Comparison of ENCODE assay signal across 14 mouse cellular contexts in the genomic region with DNA sequence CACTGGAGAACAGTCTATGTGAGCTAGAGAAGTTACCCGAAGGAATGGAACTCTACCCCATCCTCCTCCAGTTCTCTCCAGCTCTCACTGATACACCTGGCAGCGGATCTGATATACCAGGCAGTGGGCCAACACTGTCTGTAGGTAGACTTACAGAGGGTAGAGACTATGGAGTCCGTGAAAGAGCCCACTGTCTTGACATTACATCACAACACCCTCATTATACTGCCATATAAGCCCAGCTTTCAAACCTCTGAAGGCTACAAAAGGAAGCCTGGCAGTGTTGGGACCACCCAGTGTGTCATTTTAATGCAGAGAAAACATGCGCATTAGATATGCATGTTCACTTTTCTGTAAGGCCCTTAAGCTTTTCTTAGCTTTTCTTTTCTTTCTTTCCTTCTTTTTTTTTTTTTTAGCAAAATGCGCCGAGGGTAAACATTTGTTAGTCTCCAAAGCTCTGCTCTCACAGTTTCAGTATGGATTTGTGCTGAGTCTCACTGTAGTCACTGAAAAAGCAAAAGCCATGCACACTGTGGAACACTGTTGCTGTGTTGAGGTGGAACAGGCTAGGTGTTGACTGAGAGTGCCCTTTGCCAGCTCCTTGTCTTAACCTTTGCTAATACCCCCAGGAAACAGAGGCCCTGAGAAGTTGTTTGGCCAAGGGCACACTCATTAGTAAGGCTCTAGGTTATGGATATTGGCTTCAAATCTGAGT.
DNase-seq lines count a peak whose midpoint lies in the region; ATAC-seq and TF ChIP-seq lines count a peak whose summit lies in the region.
"Had no signal": no experiment of that assay in that cellular context is flagged by ENCODE, and none has a peak within 500 bp of the region (broad histone marks: within the 10 kb centered on the region; RNA-seq: fewer than 3 reads in every experiment).

No protein-coding gene starts in this region.

- no peak overlapping the region for H3K4me3 ChIP-seq in hindbrain, embryonic 11.5 days (ENCODE audit: low read depth, low read length)
- H3K4me3 ChIP-seq in hindbrain, embryonic 10.5 days, result no peak overlapping the region
- no peak overlapping the region for H3K4me3 ChIP-seq in ES-E14 (ENCODE audit: insufficient read depth in 1 of 2, low read depth in 1 of 2, low read length in 2 of 2, poor library complexity in 1 of 2, severe bottlenecking in 1 of 2)
- H3K4me3 ChIP-seq in forebrain, embryonic 15.5 days, result no peak overlapping the region
- no peak overlapping the region for H3K4me3 ChIP-seq in limb, embryonic 15.5 days
- H3K4me3 ChIP-seq: heart, embryonic 13.5 days had no signal

- no peak for ATAC-seq in hindbrain, embryonic 11.5 days (ENCODE audit: low FRiP score)
- ATAC-seq in forebrain, embryonic 15.5 days (replicated peaks), result peak; percentile 78
- ATAC-seq in limb, embryonic 15.5 days (ENCODE audit: insufficient number of reproducible peaks, low FRiP score, low TSS enrichment, low read depth), result no peak
- ATAC-seq: liver, postnatal 0 days had no signal

- no peaks in the 10 kb centered on the region for H3K9me3 ChIP-seq in hindbrain, embryonic 11.5 days (ENCODE audit: control insufficient read depth, low read length)
- H3K9me3 ChIP-seq in hindbrain, embryonic 10.5 days, result no peaks in the 10 kb centered on the region
- H3K9me3 ChIP-seq in ES-E14 (ENCODE audit: control insufficient read depth, insufficient read depth, low read depth, low read length), result no peaks in the 10 kb centered on the region
- no peaks in the 10 kb centered on the region for H3K9me3 ChIP-seq in forebrain, embryonic 15.5 days
- no peaks in the 10 kb centered on the region for H3K9me3 ChIP-seq in limb, embryonic 15.5 days
- H3K9me3 ChIP-seq: heart, embryonic 13.5 days had no signal

- in situ Hi-C loops in ES-E14 (cut with MboI; ENCODE audit: low sequenced_read_pairs in 2 of 2, unreplicated experiment in 2 of 2), result no loop called here

- H3K4me2 ChIP-seq in hindbrain, embryonic 11.5 days (replicated peaks; ENCODE audit: low read depth, low read length), result no peak overlapping the region
- H3K4me2 ChIP-seq in forebrain, embryonic 15.5 days (replicated peaks), result no peak overlapping the region
- no peak overlapping the region for H3K4me2 ChIP-seq in limb, embryonic 15.5 days
- H3K4me2 ChIP-seq: heart, embryonic 13.5 days had no signal

- H3K4me1 ChIP-seq in hindbrain, embryonic 11.5 days (replicated peaks; ENCODE audit: control insufficient read depth, insufficient read depth, low read length), result no peaks in the 10 kb centered on the region
- H3K4me1 ChIP-seq in hindbrain, embryonic 10.5 days (replicated peaks), result peaks cover 54% of the 10 kb centered on the region
- peaks cover 10 to 12% of the 10 kb centered on the region in 2 experiments; a peak in 3 of 4 replicates for H3K4me1 ChIP-seq in ES-E14 (ENCODE audit: control insufficient read depth in 2 of 2, insufficient read depth in 2 of 2, low read length in 2 of 2, poor library complexity in 1 of 2)
- peaks cover 25% of the 10 kb centered on the region for H3K4me1 ChIP-seq in forebrain, embryonic 15.5 days
- H3K4me1 ChIP-seq in limb, embryonic 15.5 days, result peaks cover 10% of the 10 kb centered on the region; the same call in 1 of the 2 replicates

- no peaks in the 10 kb centered on the region for H3K36me3 ChIP-seq in hindbrain, embryonic 11.5 days (ENCODE audit: control insufficient read depth, insufficient read depth, low read length)
- no peaks in the 10 kb centered on the region for H3K36me3 ChIP-seq in hindbrain, embryonic 10.5 days
- no peaks in the 10 kb centered on the region for H3K36me3 ChIP-seq in ES-E14 (ENCODE audit: control insufficient read depth, insufficient read depth, low read length, poor library complexity, severe bottlenecking)
- H3K36me3 ChIP-seq in forebrain, embryonic 15.5 days, result no peaks in the 10 kb centered on the region
- H3K36me3 ChIP-seq in limb, embryonic 15.5 days, result no peaks in the 10 kb centered on the region
- H3K36me3 ChIP-seq: heart, embryonic 13.5 days had no signal

- peak; percentile 34 for DNase-seq in hindbrain, embryonic 11.5 days (ENCODE audit: low spot score)
- DNase-seq in hindbrain, embryonic 10.5 days (ENCODE audit: low spot score), result no peak
- DNase-seq in ES-E14 (ENCODE audit: low read depth, low spot score), result peak; percentile 12
- DNase-seq in lung, adult 18-20 months, result no peak
- no peak for DNase-seq in ovary, postnatal 10 days (ENCODE audit: low spot score)
- DNase-seq: cerebellum, adult 8-10 months; gastrocnemius, postnatal 36 days; left cerebral cortex, postnatal 4 days; liver, postnatal 0 days; thymus, adult 2 months had no signal

- no peak overlapping the region for H3K27ac ChIP-seq in hindbrain, embryonic 11.5 days (ENCODE audit: low read depth, low read length)
- no peak overlapping the region for H3K27ac ChIP-seq in hindbrain, embryonic 10.5 days
- H3K27ac ChIP-seq in ES-E14 (ENCODE audit: insufficient read depth, low read depth, low read length, poor library complexity, severe bottlenecking), result no peak overlapping the region
- H3K27ac ChIP-seq in forebrain, embryonic 15.5 days (replicated peaks), result no peak overlapping the region
- H3K27ac ChIP-seq in limb, embryonic 15.5 days, result peak overlapping the region; percentile 33; the same call in 1 of the 2 replicates
- H3K27ac ChIP-seq: heart, embryonic 13.5 days; macrophage had no signal

- 37% methylated on average over 6 of the region's 6 CpGs for WGBS in hindbrain, embryonic 11.5 days
- WGBS in hindbrain, embryonic 10.5 days, result 30% methylated on average over 6 of the region's 6 CpGs
- WGBS in forebrain, embryonic 15.5 days, result 9% methylated on average over 6 of the region's 6 CpGs
- 47% methylated on average over 6 of the region's 6 CpGs for WGBS in limb, embryonic 15.5 days

- no peaks in the 10 kb centered on the region for H3K27me3 ChIP-seq in hindbrain, embryonic 11.5 days (ENCODE audit: control insufficient read depth, insufficient read depth, low read length)
- H3K27me3 ChIP-seq in hindbrain, embryonic 10.5 days (ENCODE audit: insufficient read depth, poor library complexity, severe bottlenecking), result peaks cover 11% of the 10 kb centered on the region
- H3K27me3 ChIP-seq in forebrain, embryonic 15.5 days, result peaks cover 3% of the 10 kb centered on the region; the same call in 1 of the 2 replicates
- no peaks in the 10 kb centered on the region for H3K27me3 ChIP-seq in limb, embryonic 15.5 days
- H3K27me3 ChIP-seq: heart, embryonic 13.5 days had no signal

- H3K9ac ChIP-seq in hindbrain, embryonic 11.5 days (ENCODE audit: low read depth, low read length), result no peak overlapping the region
- no peak overlapping the region for H3K9ac ChIP-seq in ES-E14 (ENCODE audit: insufficient read depth, low read depth, low read length, poor library complexity, severe bottlenecking)
- no peak overlapping the region for H3K9ac ChIP-seq in forebrain, embryonic 15.5 days (replicated peaks)
- H3K9ac ChIP-seq in limb, embryonic 15.5 days, result no peak overlapping the region
- H3K9ac ChIP-seq: heart, embryonic 13.5 days; liver, postnatal 0 days had no signal

TF ChIP-seq in ES-E14, 5 proteins besides CTCF, POLR2A, EP300 and RAD21:
- TF ChIP-seq CHD2 (IDR thresholded peaks at IDR 0.05; ENCODE audit: low read depth, low read length) (no peak), ZNF384 (IDR thresholded peaks at IDR 0.05; ENCODE audit: low read depth, low read length) (0 out of 2 replicates have a peak, but pooled peaks have one; percentile 19), MAFK (IDR thresholded peaks at IDR 0.05; ENCODE audit: insufficient read depth, low read depth, low read length) (no peak), HCFC1 (IDR thresholded peaks at IDR 0.05; ENCODE audit: borderline replicate concordance, insufficient read depth, low read length) (no peak), ZC3H11A (IDR thresholded peaks at IDR 0.05; ENCODE audit: borderline replicate concordance, low read depth, low read length) (no peak)

Comparison
In these comparisons a context has a peak if more than half of its experiments do, and no peak if none do; other contexts are left out.
1. DNase-seq: peak in hindbrain, embryonic 11.5 days (single experiment) and ES-E14 (single experiment); none in hindbrain, embryonic 10.5 days (single experiment), lung, adult 18-20 months (0 of 2) and ovary, postnatal 10 days (single experiment).